Mouse (Mus musculus) forebrain, postnatal 0 days (tissue): ENCODE results near the gene Pitpna. TPM values are rescaled to one million over a fixed set of nuclear protein-coding genes. Genes with fewer than 3 reads are reported as not detected.
A peak's percentile ranks its signal among the peaks of the same experiment; 100 is the strongest.

ENCODE experiments used
- ATAC-seq: fragments of 200-750 bp; cut with Nextera tagmentation; 2 replicates; pipeline ENCODE4 v1.8.0; 2017; ENCODE audit warnings: mild to moderate bottlenecking, moderate library complexity
- DNase-seq: peaks from one replicate; pipeline ENCODE4 v3.0.0-alpha.2; 2015
- H3K27ac ChIP-seq: fragments of 300-500 bp; sonication (generic); 2 replicates; pipeline ENCODE4 v1.5.1; 2014; ENCODE audit warnings: low read depth, mild to moderate bottlenecking, antibody characterized with exemption, low read length, moderate library complexity, mixed read lengths
- H3K27me3 ChIP-seq: fragments of 300-500 bp; sonication (generic); 2 replicates; pipeline ENCODE4 v1.6.1; 2014; ENCODE audit warnings: mild to moderate bottlenecking, low read length, mixed read lengths; ENCODE audit not compliant: insufficient read depth
- H3K36me3 ChIP-seq: fragments of 300-500 bp; sonication (generic); 2 replicates; pipeline ENCODE4 v1.6.1; 2014; ENCODE audit warnings: mild to moderate bottlenecking, moderate library complexity; ENCODE audit not compliant: insufficient read depth
- H3K4me1 ChIP-seq: fragments of 300-500 bp; sonication (generic); 2 replicates; pipeline ENCODE4 v1.6.1; 2014; ENCODE audit warnings: antibody characterized with exemption; ENCODE audit not compliant: insufficient read depth
- H3K4me2 ChIP-seq: fragments of 300-500 bp; sonication (generic); 2 replicates; pipeline ENCODE4 v1.6.1; 2014; ENCODE audit warnings: low read depth, mild to moderate bottlenecking, moderate library complexity
- H3K4me3 ChIP-seq: fragments of 300-500 bp; sonication (generic); 2 replicates; pipeline ENCODE4 v1.5.1; 2014; ENCODE audit warnings: low read depth, low read length, mixed read lengths
- H3K9ac ChIP-seq: fragments of 300-500 bp; sonication (generic); 2 replicates; pipeline ENCODE4 v1.6.1; 2014; ENCODE audit warnings: mild to moderate bottlenecking
- H3K9me3 ChIP-seq: fragments of 300-500 bp; sonication (generic); 2 replicates; pipeline ENCODE4 v1.6.1; 2016; ENCODE audit warnings: low read length
- CTCF ChIP-seq: sonication (generic); IDR thresholded peaks from 2 replicates; pipeline ENCODE4 v1.5.1; 2016; ENCODE audit warnings: antibody characterized with exemption, control low read depth, low read depth
- WGBS: fragments of 180-500 bp; shearing (Covaris S2); extraction: QIAGEN DNeasy Blood & Tissue Kit; methylation state at CpG from one replicate; pipeline ENCODE4 v1.1.7; 2014; 5-methylcytosine and 5-hydroxymethylcytosine counted together
- microRNA-seq, 2 experiments: library from miRNA; unstranded; fragments of <30 nt; microRNA quantifications; one replicate each; pipeline ENCODE4; 2016
- polyA plus RNA-seq: library from polyadenylated mRNA; unstranded; fragments of >200 nt; fragmentation: Nextera tagmentation; extraction: Ambion mirVana; gene quantifications from 2 replicates; pipeline ENCODE4 v1.2.1, GENCODE M21; 2015
- total RNA-seq: library from RNA; depleted of rRNA; stranded (reverse); fragments of >200 nt; gene quantifications from 2 replicates; pipeline ENCODE4 v1.2.3, GENCODE M21; 2014; rRNA removed

Pitpna gene
- total and polyA plus RNA-seq, 2 experiments from 2014 or later, result 95.7 to 101 TPM

GRCm38 (mm10) chr11:75669176-75669852, 81.4 kb downstream of the Pitpna start:
- no peak for DNase-seq
- no peaks in the 10 kb centered on the region for H3K9me3 ChIP-seq
- no peak for TF ChIP-seq CTCF
- no peak overlapping the region for H3K4me2 ChIP-seq
- 83% methylated on average over 11 of the region's 11 CpGs for WGBS
- no peak overlapping the region for H3K4me3 ChIP-seq
- H3K27ac ChIP-seq, result no peak overlapping the region
- no peak for ATAC-seq
- peaks cover 74% of the 10 kb centered on the region for H3K36me3 ChIP-seq
- no peaks in the 10 kb centered on the region for H3K4me1 ChIP-seq
- no peak overlapping the region for H3K9ac ChIP-seq
- H3K27me3 ChIP-seq, result no peaks in the 10 kb centered on the region

GRCm38 (mm10) chr11:75669853-75670200, 81.9 kb downstream of the Pitpna start:
- Histone ChIP-seq H3K4me2 (no peak overlapping the region), H3K9ac (no peak overlapping the region), H3K4me3 (no peak overlapping the region), H3K27ac (no peak overlapping the region), H3K27me3 (no peaks in the 10 kb centered on the region), H3K4me1 (no peaks in the 10 kb centered on the region), H3K9me3 (no peaks in the 10 kb centered on the region), H3K36me3 (peaks cover 74% of the 10 kb centered on the region)
- DNase-seq (no peak), ATAC-seq (no peak)
- TF ChIP-seq CTCF, result no peak
- 94% methylated on average over 12 of the region's 12 CpGs for WGBS

- H3K4me1 ChIP-seq, result no peaks in the 10 kb centered on the region
- no peak overlapping the region for H3K4me3 ChIP-seq
- H3K4me2 ChIP-seq, result no peak overlapping the region
- H3K36me3 ChIP-seq, result peaks cover 60% of the 10 kb centered on the region
- no peaks in the 10 kb centered on the region for H3K27me3 ChIP-seq
- no peaks in the 10 kb centered on the region for H3K9me3 ChIP-seq
- WGBS, result 90% methylated on average over 22 of the region's 22 CpGs
- no peak for TF ChIP-seq CTCF
- ATAC-seq, result no peak
- no peak overlapping the region for H3K9ac ChIP-seq
- DNase-seq, result no peak
- H3K27ac ChIP-seq, result no peak overlapping the region
These were observed 83.7 kb downstream of the Pitpna start for GRCm38 (mm10) chr11:75671426-75672180.

GRCm38 (mm10) chr11:75673411-75673810, 85.5 kb downstream of the Pitpna start:
- H3K4me3 ChIP-seq, result no peak overlapping the region
- H3K9ac ChIP-seq, result no peak overlapping the region
- WGBS, result 90% methylated on average over 5 of the region's 5 CpGs
- H3K4me1 ChIP-seq, result no peaks in the 10 kb centered on the region
- no peak overlapping the region for H3K4me2 ChIP-seq
- H3K27ac ChIP-seq, result no peak overlapping the region
- DNase-seq (no peak), ATAC-seq (no peak)
- no peaks in the 10 kb centered on the region for H3K27me3 ChIP-seq
- TF ChIP-seq CTCF, result no peak
- H3K9me3 ChIP-seq, result no peaks in the 10 kb centered on the region
- H3K36me3 ChIP-seq, result peaks cover 48% of the 10 kb centered on the region

GRCm38 (mm10) chr11:75674875-75675274, 87.0 kb downstream of the Pitpna start:
- WGBS, result 81% methylated on average over 3 of the region's 3 CpGs

GRCm38 (mm10) chr11:75677881-75678746, 90.2 kb downstream of the Pitpna start:
- ATAC-seq (no peak), DNase-seq (no peak)
- no peak for TF ChIP-seq CTCF

More at GRCm38 (mm10) chr11:75674875-75675274, 87.0 kb downstream of the Pitpna start:
- no peaks in the 10 kb centered on the region for H3K4me1 ChIP-seq
- H3K9me3 ChIP-seq, result no peaks in the 10 kb centered on the region
- ATAC-seq, result no peak
- H3K4me2 ChIP-seq, result no peak overlapping the region
- no peak for DNase-seq
- no peak for TF ChIP-seq CTCF
- H3K36me3 ChIP-seq, result peaks cover 35% of the 10 kb centered on the region
- H3K9ac ChIP-seq, result no peak overlapping the region
- H3K4me3 ChIP-seq, result no peak overlapping the region
- H3K27me3 ChIP-seq, result no peaks in the 10 kb centered on the region
- H3K27ac ChIP-seq, result no peak overlapping the region

More at GRCm38 (mm10) chr11:75677881-75678746, 90.2 kb downstream of the Pitpna start:
- H3K27me3 ChIP-seq, result no peaks in the 10 kb centered on the region
- peaks cover 16% of the 10 kb centered on the region for H3K4me1 ChIP-seq
- H3K9me3 ChIP-seq, result no peaks in the 10 kb centered on the region
- peak overlapping the region; percentile 82 for H3K4me3 ChIP-seq
- H3K4me2 ChIP-seq, result peak overlapping the region; percentile 69
- peak overlapping the region; percentile 29; the same call in 1 of the 2 replicates for H3K27ac ChIP-seq
- H3K9ac ChIP-seq, result no peak overlapping the region
- WGBS, result 93% methylated on average over 3 of the region's 3 CpGs
- peaks cover 10% of the 10 kb centered on the region for H3K36me3 ChIP-seq

Small RNA genes lying within 50 kb of the gene (microRNA-seq; reads per million reads assigned to microRNA genes)
- 0 reads per million in 2 experiments for gene Mir3971

Other genes with a start within 250 kb of the Pitpna start
- gene Rpa1, start 239.8 kb upstream of the Pitpna start, total RNA-seq, result 41.6 and 58.5 TPM in 2 replicates
- gene Rpa1, start 239.8 kb upstream of the Pitpna start, polyA plus RNA-seq, result 50.1 and 54.1 TPM in 2 replicates
- 20.8 and 28.8 TPM in 2 replicates for gene Smyd4, start 239.7 kb upstream of the Pitpna start, total RNA-seq
- 13.9 and 21.5 TPM in 2 replicates for gene Smyd4, start 239.7 kb upstream of the Pitpna start, polyA plus RNA-seq
- gene Serpinf1, start 165.4 kb upstream of the Pitpna start, total RNA-seq, result 43.0 and 53.3 TPM in 2 replicates
- 44.6 and 57.7 TPM in 2 replicates for gene Serpinf1, start 165.4 kb upstream of the Pitpna start, polyA plus RNA-seq
- gene Serpinf2, start 148.5 kb upstream of the Pitpna start, total RNA-seq, result 0.24 TPM in 1 of 2 replicates, not detected in the other
- gene Serpinf2, start 148.5 kb upstream of the Pitpna start, polyA plus RNA-seq, result not detected in 2 replicates
- 15.8 and 15.9 TPM in 2 replicates for gene Wdr81, start 133.4 kb upstream of the Pitpna start, total RNA-seq
- 4.2 and 4.9 TPM in 2 replicates for gene Wdr81, start 133.4 kb upstream of the Pitpna start, polyA plus RNA-seq
- gene Tlcd2, start 126.4 kb upstream of the Pitpna start, total RNA-seq, result 0.31 and 1.4 TPM in 2 replicates
- gene Tlcd2, start 126.4 kb upstream of the Pitpna start, polyA plus RNA-seq, result 0.79 and 1.2 TPM in 2 replicates
- 89.0 and 120 TPM in 2 replicates for gene Prpf8, start 101.3 kb upstream of the Pitpna start, total RNA-seq
- 25.6 and 27.9 TPM in 2 replicates for gene Prpf8, start 101.3 kb upstream of the Pitpna start, polyA plus RNA-seq
- 0.67 and 1.6 TPM in 2 replicates for gene Rilp, start 78.0 kb upstream of the Pitpna start, total RNA-seq
- 2.9 and 4.9 TPM in 2 replicates for gene Rilp, start 78.0 kb upstream of the Pitpna start, polyA plus RNA-seq
- 4.0 and 4.5 TPM in 2 replicates for gene Scarf1, start 74.6 kb upstream of the Pitpna start, total RNA-seq
- gene Scarf1, start 74.6 kb upstream of the Pitpna start, polyA plus RNA-seq, result 3.1 and 3.5 TPM in 2 replicates
- gene Slc43a2, start 56.4 kb upstream of the Pitpna start, total RNA-seq, result 16.5 and 24.0 TPM in 2 replicates
- gene Slc43a2, start 56.4 kb upstream of the Pitpna start, polyA plus RNA-seq, result 10.4 and 14.1 TPM in 2 replicates
- gene Inpp5k, start 42.9 kb downstream of the Pitpna start, total RNA-seq, result 52.4 and 57.4 TPM in 2 replicates
- 50.2 and 50.7 TPM in 2 replicates for gene Inpp5k, start 42.9 kb downstream of the Pitpna start, polyA plus RNA-seq
- 17.5 and 21.0 TPM in 2 replicates for gene Myo1c, start 62.4 kb downstream of the Pitpna start, total RNA-seq
- 6.5 and 8.2 TPM in 2 replicates for gene Myo1c, start 62.4 kb downstream of the Pitpna start, polyA plus RNA-seq
- 88.7 and 89.8 TPM in 2 replicates for gene Crk, start 91.2 kb downstream of the Pitpna start, total RNA-seq
- gene Crk, start 91.2 kb downstream of the Pitpna start, polyA plus RNA-seq, result 90.9 and 93.4 TPM in 2 replicates
- 309 and 330 TPM in 2 replicates for gene Ywhae, start 144.8 kb downstream of the Pitpna start, total RNA-seq
- 1,517 and 1,700 TPM in 2 replicates for gene Ywhae, start 144.8 kb downstream of the Pitpna start, polyA plus RNA-seq
- gene Doc2b, start 208.0 kb downstream of the Pitpna start, total RNA-seq, result 13.3 and 16.2 TPM in 2 replicates
- gene Doc2b, start 208.0 kb downstream of the Pitpna start, polyA plus RNA-seq, result 3.5 and 5.3 TPM in 2 replicates